Mouse (Mus musculus) neural tube, postnatal 0 days (tissue): ENCODE measurements around the gene Poc1a. TPM values are rescaled to one million over a fixed set of nuclear protein-coding genes. Genes with fewer than 3 reads are reported as not detected.

Experiments
- polyA plus RNA-seq: library from polyadenylated mRNA; unstranded; fragments of >200 nt; fragmentation: Nextera tagmentation; extraction: Ambion mirVana; gene quantifications from 2 replicates; pipeline ENCODE4 v1.2.1, GENCODE M21; 2015

The Poc1a gene
- polyA plus RNA-seq = 7.9 and 8.6 TPM in 2 replicates

GRCm38 (mm10) chr9:106280808-106281544 is at the start of gene Poc1a:
Gene Poc1a, plus strand, starts transcription at chr9:106281061.

GRCm38 (mm10) chr9:106368112-106368717 is 87.4 kb downstream of the Poc1a start, which contains the start of gene Dusp7:
Gene Dusp7, plus strand, starts transcription at chr9:106368632.

Other genes with a start within 250 kb of the Poc1a start
- gene Col6a4, start 184.3 kb upstream of the Poc1a start, polyA plus RNA-seq = 0.72 and 0.73 TPM in 2 replicates
- 1.1 and 1.7 TPM in 2 replicates for gene Glyctk, start 122.9 kb upstream of the Poc1a start, polyA plus RNA-seq
- 25.8 and 29.3 TPM in 2 replicates for gene Wdr82, start 110.1 kb upstream of the Poc1a start, polyA plus RNA-seq
- gene Ppm1m, start 81.3 kb upstream of the Poc1a start, polyA plus RNA-seq = 17.8 and 21.1 TPM in 2 replicates
- 47.6 and 49.8 TPM in 2 replicates for gene Twf2, start 78.0 kb upstream of the Poc1a start, polyA plus RNA-seq
- gene Tlr9, start 58.5 kb upstream of the Poc1a start, polyA plus RNA-seq = 0.06 and 0.15 TPM in 2 replicates
- 100 and 102 TPM in 2 replicates for gene Alas1, start 32.4 kb upstream of the Poc1a start, polyA plus RNA-seq
- 17.9 and 18.0 TPM in 2 replicates for gene Dusp7, start 87.6 kb downstream of the Poc1a start, polyA plus RNA-seq
- gene Rpl29, start 148.4 kb downstream of the Poc1a start, polyA plus RNA-seq = 704 and 771 TPM in 2 replicates
- gene Acy1, start 157.3 kb downstream of the Poc1a start, polyA plus RNA-seq = 19.4 and 21.4 TPM in 2 replicates
- 14.5 and 17.0 TPM in 2 replicates for gene Abhd14b, start 166.4 kb downstream of the Poc1a start, polyA plus RNA-seq
- 77.4 and 83.7 TPM in 2 replicates for gene Abhd14a, start 166.6 kb downstream of the Poc1a start, polyA plus RNA-seq
- 184 and 212 TPM in 2 replicates for gene Pcbp4, start 172.2 kb downstream of the Poc1a start, polyA plus RNA-seq
- gene Gpr62, start 184.9 kb downstream of the Poc1a start, polyA plus RNA-seq = 2.8 and 3.8 TPM in 2 replicates
- 36.1 and 41.9 TPM in 2 replicates for gene Rrp9, start 194.9 kb downstream of the Poc1a start, polyA plus RNA-seq
- gene Parp3, start 195.9 kb downstream of the Poc1a start, polyA plus RNA-seq = 2.6 and 3.6 TPM in 2 replicates
- not detected in 2 replicates for gene Iqcf1, start 218.9 kb downstream of the Poc1a start, polyA plus RNA-seq
- gene Iqcf5, start 233.5 kb downstream of the Poc1a start, polyA plus RNA-seq = not detected in 2 replicates